Mouse (Mus musculus) C2C12 (cell line): ENCODE data around the gene Dbndd1. TPM values are rescaled to one million over a fixed set of nuclear protein-coding genes. Genes with fewer than 3 reads are reported as not detected.
"Not testable (repeated sequence)": the region's sequence is repeated elsewhere in the genome, so short reads cannot be mapped to it uniquely, and the experiment has no call there.

Experiments
- H3K27me3 ChIP-seq: one replicate; pipeline ENCODE4 v1.6.1; 2011; ENCODE audit not compliant: control insufficient read depth, insufficient read depth, insufficient read length
- H3K36me3 ChIP-seq: one replicate; pipeline ENCODE4 v1.6.1; 2011; ENCODE audit not compliant: control insufficient read depth, insufficient read depth
- H3K4me3 ChIP-seq: one replicate; pipeline ENCODE4 v1.5.1; 2011; ENCODE audit warnings: mild to moderate bottlenecking, control low read depth; ENCODE audit not compliant: poor library complexity, insufficient read depth, severe bottlenecking
- H3K79me2 ChIP-seq: one replicate; pipeline ENCODE4 v1.6.1; 2011; ENCODE audit not compliant: control insufficient read depth, insufficient read depth
- H3K79me3 ChIP-seq: one replicate; pipeline ENCODE4 v1.6.1; 2011; ENCODE audit warnings: low read depth, control low read depth
- H3ac ChIP-seq: one replicate; pipeline ENCODE3; 2011; ENCODE audit warnings: low read depth; ENCODE audit not compliant: control insufficient read depth, insufficient read length
- CEBPB ChIP-seq: IDR thresholded peaks from one replicate; pipeline ENCODE4 v1.6.1; 2011; ENCODE audit warnings: low read depth, mild to moderate bottlenecking, control low read depth, moderate library complexity
- CTCF ChIP-seq: IDR thresholded peaks from one replicate; pipeline ENCODE4 v1.5.1; 2011; ENCODE audit not compliant: control insufficient read depth, insufficient read depth, insufficient read length
- FOSL1 ChIP-seq: IDR thresholded peaks from one replicate; pipeline ENCODE4 v1.8.0; 2011; ENCODE audit warnings: mild to moderate bottlenecking, low read length; ENCODE audit not compliant: poor library complexity, insufficient read depth, severe bottlenecking
- MAX ChIP-seq: IDR thresholded peaks from one replicate; pipeline ENCODE4 v1.6.1; 2011; ENCODE audit warnings: mild to moderate bottlenecking, control low read depth
- MYOD1 ChIP-seq: IDR thresholded peaks from one replicate; pipeline ENCODE4 v1.6.1; 2011; ENCODE audit warnings: low read depth; ENCODE audit not compliant: control insufficient read depth, insufficient read length
- MYOG ChIP-seq: IDR thresholded peaks from one replicate; pipeline ENCODE4 v1.6.1; 2011; ENCODE audit not compliant: control insufficient read depth, insufficient read length; ENCODE audit errors: extremely low read depth
- USF1 ChIP-seq: IDR thresholded peaks from one replicate; pipeline ENCODE4 v1.6.1; 2011; ENCODE audit warnings: low read depth, mild to moderate bottlenecking, control low read depth, moderate library complexity
- polyA plus RNA-seq: library from polyadenylated mRNA; unstranded; fragments of >200 nt; fragmentation: generic; extraction: Trizol; gene quantifications from one replicate; pipeline ENCODE4 v1.2.1, GENCODE M21; 2012; ENCODE audit warnings: missing spikeins

Gene Dbndd1
- polyA plus RNA-seq, 1 experiment = 1.5 TPM

- H3K79me3 ChIP-seq = peaks cover 24% of the 10 kb centered on the region
- H3K79me2 ChIP-seq = peaks cover 39% of the 10 kb centered on the region
- TF ChIP-seq CEBPB (no peak), MYOG (no peak), MAX (no peak), CTCF (no peak), MYOD1 (no peak), USF1 (no peak), FOSL1 (no peak)
- H3K36me3 ChIP-seq = peaks cover 18% of the 10 kb centered on the region
- H3K27me3 ChIP-seq = no peaks in the 10 kb centered on the region
- H3K4me3 ChIP-seq = peak overlapping the region; percentile 58
- H3ac ChIP-seq = peak overlapping the region; percentile 35
Measured at GRCm38 (mm10) chr8:123476911-123477736, 38.1 kb downstream of the Dbndd1 start.

- H3ac ChIP-seq, H3K36me3 ChIP-seq, H3K4me3 ChIP-seq, H3K27me3 ChIP-seq: not testable (repeated sequence)
- Histone ChIP-seq H3K79me3 (peaks cover 13% of the 10 kb centered on the region), H3K79me2 (peaks cover 17% of the 10 kb centered on the region)
Measured at GRCm38 (mm10) chr8:123474549-123474948, 40.7 kb downstream of the Dbndd1 start.

GRCm38 (mm10) chr8:123472991-123473390 is 42.3 kb downstream of the Dbndd1 start:
- not testable (repeated sequence) for H3ac ChIP-seq, H3K79me3 ChIP-seq, H3K79me2 ChIP-seq, H3K36me3 ChIP-seq, H3K4me3 ChIP-seq, H3K27me3 ChIP-seq

GRCm38 (mm10) chr8:123467476-123467875 is 47.8 kb downstream of the Dbndd1 start:
- Histone ChIP-seq H3K36me3 (no peaks in the 10 kb centered on the region), H3K4me3 (no peak overlapping the region), H3K79me3 (no peaks in the 10 kb centered on the region), H3K79me2 (no peaks in the 10 kb centered on the region), H3ac (no peak overlapping the region), H3K27me3 (no peaks in the 10 kb centered on the region)
- TF ChIP-seq CTCF (no peak), CEBPB (no peak), FOSL1 (no peak), MAX (no peak), MYOD1 (no peak), USF1 (no peak), MYOG (no peak)

GRCm38 (mm10) chr8:123463651-123464050 is 51.6 kb downstream of the Dbndd1 start:
- Histone ChIP-seq H3K4me3 (no peak overlapping the region), H3K79me3 (no peaks in the 10 kb centered on the region), H3K27me3 (no peaks in the 10 kb centered on the region), H3K79me2 (no peaks in the 10 kb centered on the region), H3ac (no peak overlapping the region), H3K36me3 (no peaks in the 10 kb centered on the region)
- TF ChIP-seq CTCF = no peak
- TF ChIP-seq MYOD1 = no peak
- no peak for TF ChIP-seq CEBPB
- no peak for TF ChIP-seq USF1
- no peak for TF ChIP-seq MYOG
- TF ChIP-seq FOSL1 = no peak
- TF ChIP-seq MAX = no peak

Other genes starting within 250 kb of the Dbndd1 start
- gene Fanca, start 196.9 kb downstream of the Dbndd1 start, polyA plus RNA-seq = 14.0 TPM
- 5.1 TPM for gene Spire2, start 182.8 kb downstream of the Dbndd1 start, polyA plus RNA-seq
- gene Tcf25, start 141.7 kb downstream of the Dbndd1 start, polyA plus RNA-seq = 128 TPM
- 0.01 TPM for gene Mc1r, start 108.4 kb downstream of the Dbndd1 start, polyA plus RNA-seq
- gene Tubb3, start 104.0 kb downstream of the Dbndd1 start, polyA plus RNA-seq = 140 TPM
- 23.9 TPM for gene Def8, start 91.9 kb downstream of the Dbndd1 start, polyA plus RNA-seq
- gene Afg3l1, start 37.6 kb downstream of the Dbndd1 start, polyA plus RNA-seq = 35.9 TPM
- 29.8 TPM for gene Gas8, start 3.4 kb upstream of the Dbndd1 start, polyA plus RNA-seq
- 22.7 TPM for gene Rhou, start 138.5 kb upstream of the Dbndd1 start, polyA plus RNA-seq